Mouse (Mus musculus): ENCODE data around the gene Reg3d.
"Not testable (repeated sequence)": the region's sequence is repeated elsewhere in the genome, so short reads cannot be mapped to it uniquely, and the experiment has no call there.

GRCm38 (mm10) chr6:78422411-78422810 is 43.7 kb upstream of the Reg3d start, which contains the start of gene Reg1:
- TF ChIP-seq CTCF (IDR thresholded peaks at IDR 0.05; ENCODE audit: low read depth, low read length); POLR2A (IDR thresholded peaks at IDR 0.05; ENCODE audit: extremely low read depth, insufficient read depth, low read length): not testable (repeated sequence)

Data from liver, adult 2 months (tissue).